Mouse (Mus musculus) induced T-regulatory cell, adult 2 months (primary cell): Measurements from ENCODE around the gene Hdlbp.
"Not testable (repeated sequence)": the region's sequence is repeated elsewhere in the genome, so short reads cannot be mapped to it uniquely, and the experiment has no call there.

Experiments used
- DNase-seq: peaks from one replicate; pipeline ENCODE4 v3.0.0-alpha.2; 2012; ENCODE audit warnings: low read depth

Gene Hdlbp

GRCm38 (mm10) chr1:93478586-93479475, at the start of gene Hdlbp:
Gene Hdlbp, minus strand, starts transcription at chr1:93478815.
- DNase-seq, result peak; percentile 99

- DNase-seq, result no peak
These were observed 43.7 kb upstream of the Hdlbp start for GRCm38 (mm10) chr1:93522325-93522724.

DNA sequence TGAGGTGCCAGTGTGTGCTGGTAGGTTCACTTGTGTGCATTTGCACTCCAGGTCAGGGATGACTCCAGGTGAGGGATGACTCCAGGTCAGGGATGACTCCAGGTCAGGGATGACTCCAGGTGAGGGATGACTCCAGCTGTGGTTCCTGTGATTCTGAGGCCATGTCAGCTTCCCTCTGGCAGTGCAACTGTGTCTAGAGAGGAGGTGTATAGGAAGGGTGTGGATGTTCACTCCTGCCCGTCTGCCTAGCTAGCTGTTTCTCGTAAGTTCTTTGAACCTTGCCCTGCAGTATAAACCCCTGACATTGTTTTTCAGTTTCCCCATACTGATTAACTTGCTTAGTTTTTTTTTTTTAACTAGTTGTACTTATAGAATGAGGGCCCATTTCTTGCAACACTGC, 42.9 kb upstream of the Hdlbp start:
- DNase-seq, result no peak

- peak; percentile 10 for DNase-seq
These were observed 34.6 kb upstream of the Hdlbp start for GRCm38 (mm10) chr1:93513221-93513620.

DNA sequence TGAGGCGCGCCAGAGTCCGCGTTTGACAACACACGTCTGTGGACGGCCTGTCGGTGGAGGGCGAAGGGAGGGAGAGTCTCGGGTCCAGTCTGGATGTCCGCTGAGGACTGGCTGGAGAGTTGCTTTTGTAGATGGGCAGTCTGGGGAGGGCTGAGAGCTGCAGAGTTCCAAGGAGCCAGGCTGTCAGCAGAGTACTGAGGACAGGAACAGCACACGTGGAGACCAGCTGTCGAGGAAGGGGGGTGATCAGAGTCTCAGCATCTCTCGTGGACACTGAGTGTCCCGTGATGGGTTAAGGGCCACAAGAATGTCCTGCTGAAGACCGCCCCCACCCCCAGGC, 33.7 kb upstream of the Hdlbp start:
- DNase-seq, result no peak

- peak; percentile 94 for DNase-seq
These were observed 33.2 kb upstream of the Hdlbp start, which contains the start of gene Farp2 for GRCm38 (mm10) chr1:93511585-93512350. Gene Farp2, plus strand, starts transcription at chr1:93512079.

GRCm38 (mm10) chr1:93508576-93508975, 30.0 kb upstream of the Hdlbp start:
- not testable (repeated sequence) for DNase-seq

DNA sequence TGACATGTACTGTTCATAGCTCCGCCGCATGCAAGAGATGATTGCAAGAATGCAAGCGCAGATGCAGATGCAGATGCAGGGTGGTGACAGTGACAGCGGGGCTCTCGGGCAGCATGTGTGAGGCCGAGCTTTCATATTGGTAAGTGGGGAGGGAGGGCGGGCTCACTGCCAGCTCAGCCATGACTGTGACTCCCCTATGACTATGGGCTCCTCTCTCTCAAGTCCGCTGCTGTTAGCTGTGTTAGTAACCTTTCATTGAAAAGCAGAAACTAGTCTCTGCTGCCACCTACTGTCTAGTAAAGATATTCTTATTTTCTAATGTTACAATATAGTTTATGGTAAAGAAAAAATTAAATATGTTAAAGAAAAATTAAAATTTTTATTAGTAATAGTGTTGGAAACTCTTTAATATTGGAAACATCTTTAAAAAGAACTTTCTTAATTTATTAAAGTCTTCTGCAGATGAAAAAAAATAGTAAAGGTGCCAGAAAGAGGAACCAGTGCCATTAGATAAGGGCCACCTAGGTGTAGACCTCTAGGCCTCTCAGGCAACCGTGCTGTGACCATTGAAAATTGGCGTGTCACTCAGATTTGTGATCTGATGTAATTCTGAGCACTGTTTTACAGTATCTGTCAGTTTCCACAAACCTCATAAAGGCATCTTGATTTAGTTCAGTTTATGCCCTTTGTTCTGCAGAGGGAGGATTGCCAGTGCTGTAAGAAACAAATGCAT, 28.5 kb upstream of the Hdlbp start:
- DNase-seq, result peak; percentile 76

GRCm38 (mm10) chr1:93495312-93495711, 16.7 kb upstream of the Hdlbp start:
- DNase-seq, result no peak

DNA sequence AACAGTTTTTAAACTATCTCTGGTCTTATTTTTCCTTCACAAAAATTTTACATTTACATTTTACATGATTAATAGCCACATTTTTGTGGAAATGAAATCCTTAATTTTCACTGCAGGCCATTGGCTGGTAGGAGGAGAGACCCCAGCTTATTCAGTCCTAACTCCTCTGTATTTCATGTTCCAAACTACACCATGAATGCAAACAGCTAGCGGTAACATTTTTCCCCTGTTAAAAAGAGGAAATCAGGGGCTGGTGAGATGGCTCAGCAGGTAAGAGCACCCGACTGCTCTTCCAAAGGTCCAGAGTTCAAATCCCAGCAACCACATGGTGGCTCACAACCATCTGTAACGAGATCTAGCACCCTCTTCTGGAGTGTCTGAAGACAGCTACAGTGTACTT, 7.7 kb upstream of the Hdlbp start:
- DNase-seq, result not testable (repeated sequence)

GRCm38 (mm10) chr1:93479476-93480083, 965 bp upstream of the Hdlbp start:
- DNase-seq, result peak; percentile 73

DNA sequence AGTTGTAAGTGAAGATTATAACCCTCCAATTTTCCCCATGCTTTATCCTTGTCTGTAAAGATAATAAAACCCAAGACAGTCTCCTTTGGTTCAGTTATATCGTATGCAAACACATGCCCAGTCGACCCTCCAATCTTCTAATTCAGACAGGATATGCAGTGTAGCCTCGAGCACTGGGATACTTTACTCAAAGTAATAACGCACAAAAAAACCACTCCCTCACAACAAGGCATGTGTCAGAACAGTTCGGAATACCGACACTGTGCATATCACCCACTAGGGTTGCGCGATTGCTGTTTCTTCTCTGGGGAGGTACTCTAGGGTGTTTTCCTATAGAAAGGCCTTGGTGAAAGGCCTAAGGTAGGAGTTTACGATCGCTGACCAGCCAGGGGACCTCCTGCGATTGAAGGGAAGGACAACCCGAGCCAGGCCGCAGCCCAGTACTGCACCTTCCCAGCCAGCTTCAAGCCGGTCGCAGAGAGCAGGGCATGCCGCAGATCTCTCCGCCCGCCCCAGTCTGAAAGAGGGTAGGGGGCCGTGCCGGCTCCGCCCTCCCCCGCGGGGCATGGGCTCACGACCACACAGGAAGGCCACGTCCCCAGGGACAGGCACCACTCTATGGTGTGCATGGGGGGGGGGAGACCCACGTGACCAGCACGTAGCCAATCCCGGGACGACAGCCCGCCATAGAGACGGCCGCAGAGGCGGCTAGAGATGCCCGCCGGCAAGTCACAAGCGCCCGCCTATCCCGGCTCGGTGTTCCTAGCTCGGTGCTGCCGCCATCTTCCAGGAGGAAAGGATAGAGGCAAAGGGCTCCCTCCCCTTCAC, 643 bp downstream of the Hdlbp start:
- DNase-seq, result peak; percentile 97

DNA sequence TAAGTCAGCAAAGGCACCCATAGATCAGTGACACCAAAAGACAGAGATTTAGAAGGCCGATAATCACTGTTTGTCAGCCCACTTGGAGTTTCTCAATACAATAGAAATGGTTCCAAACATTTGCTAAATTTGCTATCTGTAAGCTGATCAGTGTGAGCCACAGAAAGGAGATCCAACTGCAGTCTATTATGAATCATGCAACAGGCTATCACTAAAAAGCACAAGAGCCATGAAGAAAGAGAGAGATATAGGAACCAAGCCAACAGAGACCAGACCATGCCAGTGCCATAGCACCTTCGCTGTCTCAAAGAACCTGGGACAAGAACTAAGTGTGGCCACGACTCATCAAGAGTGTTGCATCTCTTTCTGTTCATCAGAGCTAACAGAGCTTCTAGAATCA, 2.9 kb downstream of the Hdlbp start:
- no peak for DNase-seq

- DNase-seq, result no peak
These were observed 10.0 kb downstream of the Hdlbp start for GRCm38 (mm10) chr1:93468626-93469025.

DNA sequence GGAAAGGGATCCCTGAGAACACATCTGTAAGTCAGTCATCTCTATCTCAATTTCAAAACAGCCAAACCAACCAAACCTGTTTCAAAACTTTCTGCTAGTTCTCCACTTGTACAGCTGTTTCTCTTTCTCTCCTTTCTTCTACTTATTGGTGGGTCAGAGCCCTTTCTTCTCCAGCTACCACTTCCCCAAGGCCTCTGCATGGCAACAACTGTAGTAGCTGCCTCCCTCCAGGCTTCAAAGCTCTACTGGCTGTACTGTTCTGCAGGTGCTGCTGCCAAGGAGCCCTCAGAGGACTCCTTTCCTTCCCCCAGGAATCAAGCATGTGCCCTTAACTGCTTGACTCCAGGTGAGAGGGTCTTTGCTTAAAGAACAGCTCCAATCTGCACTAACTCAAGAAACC, 12.9 kb downstream of the Hdlbp start:
- DNase-seq, result no peak

- DNase-seq, result no peak
These were observed 13.5 kb downstream of the Hdlbp start for GRCm38 (mm10) chr1:93465066-93465465.

DNA sequence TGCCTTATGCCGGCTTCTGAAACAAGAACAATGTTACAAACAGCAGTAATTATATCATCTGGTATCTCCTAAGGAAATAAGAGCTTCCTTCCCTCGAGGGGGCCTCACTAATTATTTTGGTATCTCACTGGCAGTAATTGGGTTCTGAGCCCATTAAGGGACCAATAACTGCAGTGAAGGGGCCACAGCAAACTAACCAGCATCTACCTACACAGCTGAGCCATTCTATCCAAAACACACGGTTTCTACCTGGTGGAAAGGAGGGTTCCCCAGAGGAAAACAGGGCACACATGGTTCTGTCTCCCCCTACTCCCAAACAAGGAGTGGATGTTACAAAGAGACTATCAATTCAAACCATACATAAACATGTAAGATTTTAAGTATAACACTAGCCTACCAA, 19.5 kb downstream of the Hdlbp start:
- DNase-seq, result no peak

DNA sequence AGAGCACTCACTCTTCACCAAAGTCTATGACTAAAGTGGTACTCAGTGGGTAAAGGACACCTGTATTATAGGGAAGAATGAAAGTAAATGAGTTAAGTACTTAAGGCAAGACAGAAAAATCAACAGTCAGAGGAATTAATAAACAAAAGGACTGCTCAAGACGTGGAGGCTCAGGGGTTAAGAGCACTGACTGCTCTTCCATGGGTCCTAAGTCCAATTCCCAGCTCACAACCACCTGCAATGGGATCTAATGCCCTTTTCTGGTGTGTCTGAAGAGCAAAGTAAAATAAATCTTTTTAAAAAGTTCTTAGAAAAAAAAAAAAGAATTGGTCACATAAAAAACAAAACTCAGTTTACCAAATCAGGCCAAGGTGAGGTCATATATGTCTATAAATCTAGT, 20.3 kb downstream of the Hdlbp start:
- no peak for DNase-seq

GRCm38 (mm10) chr1:93453721-93454255, 24.8 kb downstream of the Hdlbp start:
- DNase-seq, result no peak

GRCm38 (mm10) chr1:93450118-93450517, 28.5 kb downstream of the Hdlbp start:
- DNase-seq, result not testable (repeated sequence)

GRCm38 (mm10) chr1:93445822-93446162, 32.8 kb downstream of the Hdlbp start:
- no peak for DNase-seq
